Mouse (Mus musculus) left cerebral cortex, postnatal 14 days (tissue): Measurements from ENCODE around the gene Hsd11b2. TPM values are rescaled to one million over a fixed set of nuclear protein-coding genes. Genes with fewer than 3 reads are reported as not detected.

ENCODE experiments used
- DNase-seq, 2 experiments: peaks; one replicate each; pipeline ENCODE4 v3.0.0; 2021 to 2022; ENCODE audit warnings: low spot score in 2 of 2, mixed read lengths in 1 of 2
- intact Hi-C: fragments of 180-260 bp; cut with DNase I; formaldehyde crosslinking; loops from one replicate; pipeline ENCODE4 v1.15.1; 2025
- long read RNA-seq, 2 experiments: library from polyadenylated mRNA; stranded (forward); transcript quantifications; one replicate each; pipeline ENCODE4 v2.0.0; 2021
- total RNA-seq, 2 experiments: library from RNA; stranded (reverse); gene quantifications; 2 replicates each; pipeline ENCODE4 v1.2.3; 2021

Gene Hsd11b2
- total RNA-seq: not detected
- long read RNA-seq, experiment 1: 0 reads
- long read RNA-seq, experiment 2: 0 reads

DNA sequence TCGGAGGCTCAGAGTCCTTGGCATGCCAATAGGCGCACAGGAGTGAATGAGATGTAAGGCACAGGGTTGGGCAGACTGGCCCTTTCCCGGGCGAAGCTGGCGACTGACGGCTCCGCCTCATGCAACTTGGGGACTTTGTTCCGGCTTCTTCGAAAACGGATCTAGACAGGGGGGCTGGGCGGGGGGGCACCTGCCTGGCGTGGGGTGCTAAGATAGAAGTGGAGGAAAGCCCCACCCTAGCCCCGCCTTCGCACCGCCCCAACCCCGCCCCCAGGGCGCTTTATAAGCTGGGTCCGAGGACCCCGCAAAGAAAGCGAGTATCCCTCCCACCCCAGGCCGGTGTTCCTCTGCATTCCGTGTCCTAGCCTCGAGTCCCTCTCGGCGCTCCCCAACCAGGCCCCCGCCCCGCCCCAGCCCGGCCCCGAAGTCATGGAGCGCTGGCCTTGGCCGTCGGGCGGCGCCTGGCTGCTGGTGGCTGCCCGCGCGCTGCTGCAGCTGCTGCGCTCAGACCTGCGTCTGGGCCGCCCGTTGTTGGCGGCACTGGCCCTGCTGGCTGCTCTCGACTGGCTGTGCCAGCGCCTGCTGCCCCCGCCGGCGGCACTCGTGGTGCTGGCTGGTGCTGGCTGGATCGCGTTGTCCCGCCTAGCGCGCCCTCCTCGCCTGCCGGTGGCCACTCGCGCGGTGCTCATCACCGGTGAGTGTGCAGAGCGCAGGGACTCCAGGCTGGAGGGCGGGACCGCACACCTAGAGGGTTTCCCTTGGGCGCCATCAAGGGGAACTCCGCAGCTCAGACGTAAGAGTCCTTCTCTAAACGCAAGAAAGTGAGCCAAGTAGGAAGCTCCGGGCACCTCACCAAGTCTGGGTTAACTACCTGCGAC lies at the start of gene Hsd11b2:
Gene Hsd11b2, plus strand, starts transcription at position 320 of the 878 bp plus-strand sequence.
- intact Hi-C loops: loop anchor here (5.0 kb wide), 1 partner anchor 34 kb away; no protein-coding TSS in a partner anchor
- DNase-seq: peak; percentile 30 to 41

DNA sequence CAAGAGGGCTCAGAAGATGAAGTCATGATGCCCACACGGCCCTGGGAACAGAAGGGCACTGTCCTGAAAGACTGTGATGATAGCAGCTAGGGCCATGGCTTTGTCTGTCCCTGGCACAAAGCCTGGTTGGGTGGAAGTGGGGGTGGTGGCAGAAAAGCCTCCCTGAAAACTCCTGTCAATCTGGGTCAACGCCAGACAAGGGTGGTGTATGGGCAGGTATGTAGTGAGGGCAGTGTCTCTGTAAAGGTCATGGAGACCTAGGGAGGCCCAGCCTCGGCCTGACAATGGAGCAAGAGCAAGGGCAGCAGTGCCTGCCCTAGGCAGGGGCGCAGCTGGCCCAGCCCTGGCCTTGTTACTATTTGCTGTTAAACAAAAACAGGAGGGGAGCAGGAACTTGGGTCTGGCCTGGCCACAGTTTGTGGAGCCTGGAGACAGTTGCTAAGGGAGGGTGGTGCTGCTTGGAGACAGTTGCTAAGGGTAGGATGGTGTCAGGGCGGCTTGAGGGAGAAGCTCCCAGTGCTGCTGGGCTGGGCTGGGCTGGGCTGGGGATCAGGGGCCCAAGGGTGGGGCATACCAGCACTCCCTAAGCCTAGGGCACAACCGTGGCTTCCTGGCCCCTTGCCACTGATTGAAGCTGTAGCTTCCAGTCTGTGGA lies 49.4 kb upstream of the Hsd11b2 start:
- intact Hi-C loops: no loop called here
- DNase-seq: peak in 1 of 2 experiments; percentile 37

- intact Hi-C loops: no loop called here
- DNase-seq: no peak
These were observed 48.7 kb upstream of the Hsd11b2 start for GRCm38 (mm10) chr8:105469816-105470215.

DNA sequence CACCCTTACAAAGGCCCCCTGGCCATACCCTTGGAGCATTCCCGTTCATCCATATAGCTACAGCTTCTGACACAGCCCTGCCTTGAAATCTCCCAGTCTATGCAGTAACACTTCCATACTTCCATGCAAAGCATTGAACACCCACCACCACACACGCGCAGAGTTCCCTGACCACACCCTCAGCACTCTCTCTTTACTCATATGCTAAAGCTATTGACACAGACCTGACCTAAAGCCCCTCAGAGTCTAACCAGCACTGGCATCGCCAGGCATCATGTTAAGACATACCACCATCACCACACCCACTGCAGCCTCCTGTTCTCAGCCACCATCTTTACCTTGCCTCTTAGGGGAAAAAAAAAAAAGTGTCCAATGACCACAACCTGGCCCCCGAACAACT lies 48.3 kb upstream of the Hsd11b2 start:
- intact Hi-C loops: no loop called here
- DNase-seq: no peak

DNA sequence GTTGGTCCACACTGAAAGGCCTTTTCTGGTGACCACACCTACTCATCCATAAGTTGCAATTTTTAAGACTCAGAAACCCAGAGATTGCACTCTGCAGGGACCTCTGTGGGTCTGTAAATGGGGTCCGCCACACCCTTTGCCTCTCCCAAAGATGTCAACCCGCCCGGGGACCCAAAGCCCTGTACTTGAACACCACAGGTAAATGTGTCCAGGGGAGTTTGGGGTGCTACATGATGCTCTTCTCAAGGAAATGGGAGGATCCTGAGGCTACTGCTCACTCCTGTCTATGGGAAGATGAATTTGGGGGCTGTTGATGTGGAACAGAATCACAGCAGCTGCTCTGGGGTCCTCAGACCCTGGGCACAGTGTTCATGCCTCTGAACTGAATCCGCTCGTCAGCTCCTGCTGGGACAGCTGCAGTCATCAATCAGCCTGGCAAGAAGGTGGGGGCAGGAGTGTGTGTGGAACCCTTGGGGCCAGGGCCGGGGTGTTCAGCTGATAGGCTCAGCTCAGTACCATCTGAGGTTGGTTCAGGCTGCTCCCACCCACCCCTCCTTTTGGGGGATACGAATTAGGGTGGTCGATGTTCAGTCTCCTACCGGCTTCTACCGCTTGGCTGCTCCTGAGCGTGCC lies 47.8 kb upstream of the Hsd11b2 start:
- no peak for DNase-seq
- intact Hi-C loops: no loop called here

- intact Hi-C loops: no loop called here
- DNase-seq: peak; percentile 74 to 87
These were observed 47.1 kb upstream of the Hsd11b2 start, which contains the start of gene Tppp3 for GRCm38 (mm10) chr8:105471314-105472015. Tppp3 (minus strand) TSS chr8:105471526.

DNA sequence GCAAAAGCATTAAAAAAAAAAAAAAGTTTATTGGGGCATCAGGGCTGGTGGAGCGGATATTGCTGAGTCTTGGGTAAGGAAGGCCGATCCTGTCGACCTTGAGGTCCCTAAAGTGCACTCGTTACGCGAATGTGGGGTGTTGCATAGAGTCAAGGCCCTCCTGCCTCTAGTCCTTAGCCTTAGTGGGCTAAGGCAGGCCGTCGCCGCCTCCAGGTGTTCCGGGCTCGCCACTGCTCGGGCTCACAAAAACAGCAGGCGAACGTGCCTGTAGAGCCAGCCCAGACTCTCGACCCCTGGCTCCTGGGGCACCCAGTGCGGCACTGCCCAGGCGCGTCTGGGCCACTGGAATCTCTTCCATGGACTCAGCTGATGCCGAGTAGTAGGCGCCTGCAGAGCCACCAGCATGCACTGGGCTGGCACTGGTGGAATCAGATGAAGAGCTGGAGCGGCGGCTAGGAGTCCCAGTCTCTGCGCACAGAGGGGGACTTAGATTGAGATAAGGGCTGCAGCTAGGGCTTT lies 46.1 kb upstream of the Hsd11b2 start:
- intact Hi-C loops: no loop called here
- DNase-seq: no peak

- DNase-seq: no peak
These were observed 45.6 kb upstream of the Hsd11b2 start for GRCm38 (mm10) chr8:105472983-105473382.

GRCm38 (mm10) chr8:105473816-105474606 lies 44.5 kb upstream of the Hsd11b2 start:
- intact Hi-C loops: no loop called here
- peak in 1 of 2 experiments; percentile 64 for DNase-seq

More at GRCm38 (mm10) chr8:105472983-105473382, 45.6 kb upstream of the Hsd11b2 start:
- intact Hi-C loops: no loop called here

DNA sequence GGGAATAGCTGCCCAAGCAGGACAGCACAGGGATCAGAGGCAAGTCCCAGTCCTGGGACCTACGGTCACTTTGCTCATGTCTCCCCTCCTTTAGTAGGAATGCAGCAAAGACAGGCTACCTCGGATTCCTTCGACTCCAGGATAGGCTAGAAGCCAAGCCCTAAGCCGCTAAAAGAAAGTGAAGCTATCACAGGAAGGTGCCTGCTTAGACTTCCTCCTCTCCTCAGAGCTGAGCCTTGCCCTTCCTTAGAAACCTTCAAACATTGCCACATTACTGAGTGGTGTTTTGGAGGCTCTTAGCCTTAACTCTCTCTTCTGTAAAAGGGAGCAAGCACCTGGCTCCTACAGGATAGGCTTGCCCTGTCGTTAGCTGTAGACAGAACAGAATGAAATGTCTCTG lies 43.9 kb upstream of the Hsd11b2 start:
- intact Hi-C loops: no loop called here
- no peak for DNase-seq

DNA sequence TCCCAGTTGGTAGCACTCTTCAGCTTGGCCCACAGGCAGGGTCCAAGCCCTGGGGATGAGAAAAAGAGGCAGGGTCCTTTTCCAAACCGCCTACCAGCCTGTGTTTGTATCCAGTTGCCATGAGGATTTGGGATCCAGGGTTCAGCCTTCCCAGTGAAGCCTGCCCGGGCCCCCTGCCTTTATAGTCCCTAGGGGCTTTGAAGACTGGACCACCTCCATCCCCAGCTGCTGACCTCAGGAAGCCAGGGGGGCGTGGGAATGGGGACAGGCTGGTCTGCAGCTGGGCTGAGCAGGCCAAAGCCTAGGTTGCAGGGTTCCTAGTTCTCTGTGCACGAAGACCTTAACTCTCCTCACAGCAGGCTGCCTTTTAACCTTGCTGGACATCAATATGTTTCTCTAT lies 43.3 kb upstream of the Hsd11b2 start:
- intact Hi-C loops: no loop called here
- no peak for DNase-seq

DNA sequence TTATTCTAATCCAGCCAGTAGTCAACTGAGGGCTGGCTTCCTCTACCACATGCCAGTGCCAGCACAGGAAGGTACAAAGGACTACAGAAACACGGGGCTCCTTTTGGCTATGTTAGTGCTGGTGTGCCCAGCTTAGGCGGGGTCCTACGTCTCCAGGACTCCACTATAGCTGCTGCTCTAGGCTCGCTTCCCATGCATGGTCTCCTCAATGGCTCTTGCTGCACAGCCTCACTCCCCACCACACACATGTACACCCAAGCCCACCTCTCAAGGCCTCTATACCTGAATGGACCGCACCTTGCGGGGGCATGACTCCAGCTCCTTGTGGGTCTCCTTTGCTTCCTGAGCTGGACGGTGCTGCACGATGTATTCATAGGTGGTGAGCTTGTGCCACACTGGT lies 42.8 kb upstream of the Hsd11b2 start:
- no peak for DNase-seq
- intact Hi-C loops: no loop called here

- DNase-seq: no peak
- intact Hi-C loops: no loop called here
These were observed 42.4 kb upstream of the Hsd11b2 start for GRCm38 (mm10) chr8:105476161-105476560.

DNA sequence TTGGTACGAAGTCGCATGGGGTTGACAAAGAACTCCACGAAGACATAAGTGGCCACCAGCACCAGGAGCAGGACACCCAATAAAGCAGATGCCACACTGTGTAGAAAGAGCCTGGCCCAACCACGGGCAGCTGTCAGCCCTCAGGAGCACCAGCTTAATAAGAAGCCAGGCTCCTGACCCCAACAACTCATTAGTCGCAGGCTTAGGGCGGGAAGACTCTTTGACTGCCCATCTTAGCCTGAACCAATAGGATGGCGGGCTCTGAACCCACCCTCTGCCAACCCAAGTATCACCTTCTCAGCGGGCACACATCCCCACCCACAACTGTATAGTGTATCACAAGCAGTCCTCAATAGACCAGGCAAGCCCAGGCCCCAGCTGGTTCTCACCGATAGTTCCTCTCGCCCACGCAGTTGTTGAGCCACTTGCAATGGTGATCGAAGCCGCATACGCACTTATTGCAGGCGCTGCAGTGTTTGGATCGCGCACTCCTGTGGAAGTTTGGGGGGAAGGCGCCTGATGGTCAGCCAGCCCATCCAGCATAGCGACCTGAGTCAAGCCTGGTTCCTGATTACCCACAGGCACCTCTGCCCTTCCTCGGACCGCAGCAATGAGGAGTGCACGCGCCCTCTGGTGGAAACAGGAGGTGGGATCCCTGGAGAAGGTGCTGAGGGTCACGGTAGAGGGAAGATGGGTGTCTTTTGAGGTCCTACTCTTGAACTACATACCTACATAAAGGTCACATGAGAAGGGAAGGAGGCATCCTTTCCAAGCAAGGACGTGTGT lies 41.7 kb upstream of the Hsd11b2 start:
- DNase-seq: peak in 1 of 2 experiments; percentile 41
- intact Hi-C loops: no loop called here

GRCm38 (mm10) chr8:105477792-105478191 lies 40.8 kb upstream of the Hsd11b2 start:
- DNase-seq: no peak
- intact Hi-C loops: no loop called here

DNA sequence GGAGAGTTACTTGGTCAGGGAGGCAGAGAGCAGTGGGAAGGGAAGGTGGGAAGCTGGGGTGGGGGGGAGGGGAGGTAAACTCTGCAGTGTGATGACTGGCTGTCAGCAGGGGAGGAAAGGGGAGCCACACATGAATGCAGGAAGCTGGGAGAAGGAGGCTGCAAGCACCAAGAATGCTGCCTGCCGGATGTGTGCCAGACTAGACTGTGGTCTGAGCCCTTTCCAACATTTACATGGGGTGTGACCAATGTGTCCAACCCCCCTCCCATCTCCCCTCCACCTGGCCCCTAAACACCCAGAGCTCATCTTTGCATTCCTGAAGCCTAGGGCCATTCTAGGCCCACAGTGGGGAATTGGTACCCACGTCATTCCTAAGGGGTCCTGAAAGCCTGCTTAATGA lies 37.5 kb upstream of the Hsd11b2 start:
- no peak for DNase-seq
- intact Hi-C loops: no loop called here

GRCm38 (mm10) chr8:105481453-105481852 lies 37.1 kb upstream of the Hsd11b2 start:
- intact Hi-C loops: no loop called here

DNA sequence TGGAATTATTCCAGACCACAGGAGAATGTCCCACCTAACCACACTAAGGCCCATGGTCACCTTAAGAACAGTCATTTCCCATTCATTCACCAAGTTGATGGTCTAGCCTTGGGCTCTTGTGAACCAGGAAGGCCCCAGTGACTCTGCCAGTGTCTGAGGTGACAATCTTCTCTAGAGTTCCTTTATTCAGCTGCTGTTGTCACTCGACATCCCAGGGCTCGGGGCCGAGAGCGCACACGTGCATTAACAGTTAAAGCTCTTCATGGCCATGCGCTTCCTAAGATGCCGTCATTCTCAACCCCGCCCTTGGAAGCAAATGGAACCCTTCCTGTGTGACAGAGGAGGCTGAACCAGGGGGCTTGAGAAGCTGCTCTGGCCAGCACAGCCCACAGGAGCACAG lies 36.4 kb upstream of the Hsd11b2 start:
- intact Hi-C loops: no loop called here
- no peak for DNase-seq

More at GRCm38 (mm10) chr8:105481453-105481852, 37.1 kb upstream of the Hsd11b2 start:
- DNase-seq: no peak
